Mouse (Mus musculus) liver, embryonic 14.5 days (tissue): ENCODE measurements around the gene Mepce. TPM values are rescaled to one million over a fixed set of nuclear protein-coding genes. Genes with fewer than 3 reads are reported as not detected.
A peak's percentile ranks its signal among the peaks of the same experiment; 100 is the strongest.
"Not testable (repeated sequence)": the region's sequence is repeated elsewhere in the genome, so short reads cannot be mapped to it uniquely, and the experiment has no call there.

Experiments used
- ATAC-seq: fragments of 200-750 bp; cut with Nextera tagmentation; 2 replicates; pipeline ENCODE4 v1.8.0; 2017; ENCODE audit warnings: moderate number of reproducible peaks, mild to moderate bottlenecking, moderate library complexity; ENCODE audit not compliant: insufficient read depth
- DNase-seq, 3 experiments: peaks; one replicate each; pipeline ENCODE4 v3.0.0-alpha.2; 2012 to 2013; ENCODE audit warnings: low read depth in 3 of 3, low spot score in 3 of 3
- H3K27ac ChIP-seq: fragments of 300-500 bp; sonication (generic); 2 replicates; pipeline ENCODE4 v1.5.1; 2014; ENCODE audit warnings: moderate library complexity, mild to moderate bottlenecking, control low read depth, inconsistent platforms
- H3K27me3 ChIP-seq: fragments of 300-500 bp; sonication (generic); 2 replicates; pipeline ENCODE4 v1.6.1; 2014; ENCODE audit warnings: mild to moderate bottlenecking, low read length, moderate library complexity; ENCODE audit not compliant: control insufficient read depth, insufficient read depth
- H3K36me3 ChIP-seq: fragments of 300-500 bp; sonication (generic); replicated peaks from 2 replicates; pipeline ENCODE4 v1.6.1; 2014; ENCODE audit warnings: low read depth; ENCODE audit not compliant: control insufficient read depth, insufficient read depth
- H3K4me1 ChIP-seq, 2 experiments: fragments of 200-500 bp in 1 of 2; fragments of 300-500 bp in 1 of 2; sonication (generic) in 1 of 2; replicated peaks; 2 replicates each; pipeline ENCODE4 v1.6.1; 2012 to 2014; ENCODE audit warnings: antibody characterized with exemption in 1 of 2, inconsistent platforms in 1 of 2, low read length in 1 of 2; ENCODE audit not compliant: control insufficient read depth in 2 of 2, insufficient read depth in 2 of 2
- H3K4me2 ChIP-seq: fragments of 300-500 bp; sonication (generic); 2 replicates; pipeline ENCODE4 v1.6.1; 2014; ENCODE audit warnings: low read depth, mild to moderate bottlenecking, control low read depth, moderate library complexity
- H3K4me3 ChIP-seq, 2 experiments: fragments of 200-500 bp in 1 of 2; fragments of 300-500 bp in 1 of 2; sonication (generic) in 1 of 2; 2 replicates each; pipeline ENCODE4 v1.5.1; 2012 to 2014; ENCODE audit warnings: low read depth in 2 of 2, low read length in 2 of 2, mild to moderate bottlenecking in 2 of 2, control low read depth in 1 of 2, inconsistent platforms in 1 of 2, moderate library complexity in 1 of 2; ENCODE audit not compliant: insufficient read depth in 1 of 2
- H3K9ac ChIP-seq: fragments of 300-500 bp; sonication (generic); replicated peaks from 2 replicates; pipeline ENCODE4 v1.6.1; 2014; ENCODE audit warnings: mild to moderate bottlenecking, control low read depth, moderate library complexity
- H3K9me3 ChIP-seq: fragments of 300-500 bp; sonication (generic); 2 replicates; pipeline ENCODE4 v1.6.1; 2016; ENCODE audit warnings: low read length, mixed read lengths; ENCODE audit not compliant: control insufficient read depth
- CTCF ChIP-seq: IDR thresholded peaks from 2 replicates; pipeline ENCODE4 v1.5.1; 2016; ENCODE audit warnings: antibody characterized with exemption, low read depth, control low read depth
- EP300 ChIP-seq: IDR thresholded peaks from 2 replicates; pipeline ENCODE4 v1.6.1; 2016; ENCODE audit warnings: antibody characterized with exemption, low read depth
- WGBS: fragments of 180-500 bp; shearing (Covaris S2); extraction: QIAGEN DNeasy Blood & Tissue Kit; methylation state at CpG from one replicate; pipeline ENCODE4 v1.1.7; 2014; ENCODE audit not compliant: insufficient replicate concordance; 5-methylcytosine and 5-hydroxymethylcytosine counted together
- polyA plus RNA-seq, 2 experiments: library from polyadenylated mRNA; depleted of rRNA in 1 of 2; stranded (reverse) in 1 of 2; unstranded in 1 of 2; fragments of >200 nt; fragmentation: Nextera tagmentation in 1 of 2; extraction: Ambion mirVana in 1 of 2; gene quantifications; 2 replicates each; pipeline versions ENCODE4 v1.2.1 to v1.2.3; 2012 to 2014

Mepce gene
- polyA plus RNA-seq (2012; rRNA removed) (12.2 and 13.3 TPM in 2 replicates), polyA plus RNA-seq (2014; fragmentation: Nextera tagmentation; extraction: Ambion mirVana) (5.1 and 6.4 TPM in 2 replicates)

DNA sequence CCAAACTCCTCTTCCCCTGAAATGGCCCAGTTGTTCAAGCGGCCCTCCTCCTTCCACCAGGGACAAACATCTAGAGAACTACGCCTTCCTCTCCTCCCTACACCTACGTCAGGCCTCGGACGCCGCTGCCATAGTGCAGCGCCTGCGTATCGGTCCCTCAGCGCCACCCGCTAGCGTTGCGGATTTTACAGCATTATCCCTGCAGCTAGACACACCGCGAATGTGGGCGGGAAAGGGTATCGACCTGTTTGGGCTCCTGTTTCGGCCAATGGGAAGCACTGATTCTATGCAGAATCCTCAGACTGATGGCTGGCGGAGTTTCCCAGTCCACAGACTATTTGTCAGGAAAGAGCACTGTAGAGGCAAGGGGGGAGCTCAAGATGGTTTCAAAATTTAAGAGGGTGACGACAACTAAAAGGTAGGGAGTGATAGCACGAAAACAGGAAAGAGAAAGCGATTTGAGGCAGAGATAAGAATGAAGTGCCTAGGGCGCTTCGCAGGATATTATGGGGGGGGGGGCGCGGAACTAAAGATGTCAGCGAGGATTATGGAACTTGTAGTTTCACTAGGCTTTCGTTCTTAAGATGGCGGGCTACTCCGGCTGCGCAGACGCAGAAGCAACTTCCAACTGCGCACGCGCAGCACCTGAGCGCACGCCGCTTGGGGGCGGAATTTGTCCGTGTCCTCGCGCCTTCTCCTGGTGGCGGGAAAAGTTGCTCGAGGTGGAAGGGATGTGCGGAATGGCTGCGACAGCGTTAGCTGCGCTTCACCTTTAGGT lies at the start of gene Mepce, which contains the start of gene Zcwpw1:
Gene Mepce (minus strand): TSS at position 505 of the 778 bp plus-strand sequence.
Gene Zcwpw1 (plus strand): TSS at position 648 of the 778 bp plus-strand sequence.
- TF ChIP-seq CTCF (peak; percentile 89), EP300 (peak; percentile 18; the same call in 1 of the 2 replicates)
- peak within 1 kb of the TSS; percentile 86 for H3K9ac ChIP-seq
- H3K9me3 ChIP-seq = peaks cover 2% of the 10 kb centered on the region; the same call in 1 of the 2 replicates
- H3K4me2 ChIP-seq = peak within 1 kb of the TSS; percentile 84
- peak; percentile 70 for ATAC-seq
- peaks cover 8 to 21% of the 10 kb centered on the region in 2 experiments for H3K4me1 ChIP-seq
- H3K27me3 ChIP-seq = no peaks in the 10 kb centered on the region
- WGBS = under 1% methylated on average over 48 of the region's 48 CpGs
- peaks cover 19% of the 10 kb centered on the region for H3K36me3 ChIP-seq
- peak; percentile 86 to 92 (median 92) for DNase-seq
- H3K4me3 ChIP-seq = peak within 1 kb of the TSS; percentile 85 to 88
- peak within 1 kb of the TSS; percentile 99 for H3K27ac ChIP-seq

DNA sequence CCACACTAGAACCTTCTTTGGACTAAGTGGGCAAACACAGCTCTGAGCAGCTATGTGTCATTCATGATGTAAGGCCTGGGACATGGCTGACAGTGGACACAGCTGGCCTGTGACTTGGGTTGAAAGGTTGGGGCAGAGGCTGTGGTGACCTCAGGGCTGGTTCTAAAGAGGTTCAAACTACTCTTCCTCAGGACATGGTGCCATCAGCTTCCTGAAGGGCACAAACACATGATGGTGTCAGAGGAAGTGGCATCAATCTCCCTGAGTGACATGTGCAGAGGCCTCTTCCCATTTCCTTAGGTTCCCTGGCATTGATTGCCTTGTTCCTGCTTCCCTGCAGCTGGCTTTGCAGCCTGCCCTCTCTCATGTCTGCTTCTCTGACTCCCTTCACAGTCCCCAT lies 49.7 kb upstream of the Mepce start:
- H3K9ac ChIP-seq, H3K36me3 ChIP-seq, H3K27ac ChIP-seq, H3K4me2 ChIP-seq, H3K4me3 ChIP-seq, DNase-seq, ATAC-seq, H3K27me3 ChIP-seq, H3K4me1 ChIP-seq, H3K9me3 ChIP-seq: not testable (repeated sequence)

DNA sequence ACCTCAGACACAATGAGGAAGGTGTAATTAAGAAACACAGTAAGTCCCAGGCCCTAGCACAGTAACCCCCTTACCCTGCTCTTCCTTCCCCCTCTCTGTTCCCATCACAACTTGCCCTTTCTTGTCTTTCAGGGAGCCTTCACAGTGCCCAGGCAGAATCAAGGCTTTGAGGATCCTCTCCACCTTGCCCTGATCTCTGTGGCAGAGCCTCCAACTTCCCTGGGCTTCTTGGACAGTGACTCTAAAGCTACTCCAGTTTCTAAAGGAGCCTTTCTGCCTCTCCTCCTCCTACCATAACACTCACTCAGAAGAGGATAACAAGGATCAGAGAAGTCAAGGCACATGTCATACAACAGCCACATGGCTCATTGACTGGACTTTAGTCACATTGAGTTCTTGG lies 49.2 kb upstream of the Mepce start:
- H3K36me3 ChIP-seq = no peaks in the 10 kb centered on the region
- no peak overlapping the region for H3K27ac ChIP-seq
- no peak for DNase-seq
- H3K4me3 ChIP-seq = no peak overlapping the region
- H3K4me2 ChIP-seq = no peak overlapping the region
- TF ChIP-seq CTCF = no peak
- TF ChIP-seq EP300 = no peak
- no peaks in the 10 kb centered on the region for H3K27me3 ChIP-seq
- H3K9ac ChIP-seq = no peak overlapping the region
- ATAC-seq = no peak
- H3K9me3 ChIP-seq = no peaks in the 10 kb centered on the region
- no peaks in the 10 kb centered on the region for H3K4me1 ChIP-seq

DNA sequence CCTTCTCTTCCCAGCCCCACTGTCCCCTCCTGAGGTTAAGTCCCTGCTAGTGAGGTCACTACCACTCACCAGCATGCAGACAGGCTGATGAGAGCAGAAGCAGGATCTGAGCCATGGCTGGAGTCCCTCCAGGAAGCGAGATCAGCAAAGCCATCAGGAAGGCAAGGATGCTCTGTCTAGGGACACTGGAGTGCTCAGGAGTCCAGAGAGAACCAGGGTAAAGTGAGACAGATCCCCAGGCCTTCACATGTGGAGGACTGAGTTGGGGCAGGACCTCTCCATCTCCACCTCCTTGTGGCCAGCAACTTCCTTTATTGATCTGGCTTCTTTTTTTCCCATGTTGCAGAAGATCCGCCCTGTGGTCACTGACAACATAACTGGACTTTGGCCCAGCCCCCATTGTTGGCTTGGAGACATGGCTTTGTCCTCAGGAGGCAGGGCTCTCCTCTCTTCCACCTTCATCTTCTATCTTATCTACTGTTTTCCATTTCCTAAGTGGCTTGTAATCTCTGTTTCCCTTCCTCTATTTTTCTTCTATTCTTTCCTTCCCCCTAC lies 48.6 kb upstream of the Mepce start, which contains the start of gene Pilra:
Gene Pilra (minus strand): TSS at position 316 of the 555 bp plus-strand sequence.
- not testable (repeated sequence) for H3K4me2 ChIP-seq, H3K4me3 ChIP-seq, ATAC-seq, H3K9ac ChIP-seq, DNase-seq, H3K4me1 ChIP-seq, H3K27me3 ChIP-seq, H3K27ac ChIP-seq, H3K36me3 ChIP-seq, H3K9me3 ChIP-seq
- 25% methylated on average over 2 of the region's 2 CpGs for WGBS

DNA sequence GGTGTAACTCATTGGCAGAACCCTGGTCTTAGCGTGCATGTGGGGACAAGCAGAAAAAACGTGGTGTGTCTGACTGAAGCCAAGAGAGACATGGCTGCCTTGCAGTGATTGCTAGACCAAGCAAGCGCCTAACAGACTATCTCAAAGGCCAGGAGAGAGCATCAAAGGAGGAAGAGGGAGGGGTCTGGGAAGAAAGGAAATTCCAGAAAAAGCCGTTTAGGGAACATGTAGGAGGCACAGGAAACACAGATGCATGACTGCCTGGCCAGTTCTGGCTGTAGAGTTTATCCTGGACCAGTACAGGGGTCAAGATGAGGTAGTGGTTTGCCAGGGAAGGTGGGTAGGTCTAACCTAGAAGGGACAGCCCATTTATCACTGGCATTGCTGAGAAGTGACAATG lies 46.0 kb upstream of the Mepce start:
- DNase-seq (no peak), ATAC-seq (no peak)
- Histone ChIP-seq H3K27me3 (no peaks in the 10 kb centered on the region), H3K27ac (no peak overlapping the region), H3K4me2 (no peak overlapping the region), H3K36me3 (no peaks in the 10 kb centered on the region), H3K4me3 (no peak overlapping the region), H3K9ac (no peak overlapping the region), H3K4me1 (peaks cover 0 to 4% of the 10 kb centered on the region in 2 experiments; a peak in 2 of 4 replicates), H3K9me3 (no peaks in the 10 kb centered on the region)
- 40% methylated on average over 4 of the region's 4 CpGs for WGBS
- no peak for TF ChIP-seq EP300
- TF ChIP-seq CTCF = no peak
